Mouse (Mus musculus) thymus, postnatal 0 days (tissue): ENCODE data around the gene Gemin7. TPM values are rescaled to one million over a fixed set of nuclear protein-coding genes. Genes with fewer than 3 reads are reported as not detected.

ENCODE experiments used
- DNase-seq: peaks from one replicate; pipeline ENCODE4 v3.0.0-alpha.2; 2015; ENCODE audit warnings: low spot score
- polyA plus RNA-seq: library from polyadenylated mRNA; unstranded; fragments of >200 nt; fragmentation: Nextera tagmentation; extraction: Ambion mirVana; gene quantifications from 2 replicates; pipeline ENCODE4 v1.2.1, GENCODE M21; 2015

Gene Gemin7
- polyA plus RNA-seq, 1 experiment from 2014 or later, result 134 TPM

DNA sequence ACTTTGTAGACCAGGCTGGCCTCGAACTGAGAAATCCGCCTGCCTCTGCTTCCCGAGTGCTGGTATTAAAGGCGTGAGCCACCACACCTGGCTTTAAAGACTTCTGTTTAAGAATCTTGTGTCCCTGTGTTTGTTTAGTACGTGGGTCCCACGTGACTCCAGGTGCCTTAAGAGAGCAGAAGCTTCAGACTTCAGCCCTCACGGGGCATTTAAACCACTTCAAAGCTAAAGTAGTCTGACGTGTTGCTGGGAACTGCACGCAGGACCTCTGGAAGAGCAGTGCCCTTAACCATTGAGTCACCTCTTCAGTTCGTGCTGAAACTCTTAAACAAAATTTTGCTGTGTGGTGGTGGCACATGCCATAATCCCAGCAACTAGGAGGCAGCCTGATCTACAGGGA is 28.0 kb downstream of the Gemin7 start:
- DNase-seq, result peak; percentile 25

DNA sequence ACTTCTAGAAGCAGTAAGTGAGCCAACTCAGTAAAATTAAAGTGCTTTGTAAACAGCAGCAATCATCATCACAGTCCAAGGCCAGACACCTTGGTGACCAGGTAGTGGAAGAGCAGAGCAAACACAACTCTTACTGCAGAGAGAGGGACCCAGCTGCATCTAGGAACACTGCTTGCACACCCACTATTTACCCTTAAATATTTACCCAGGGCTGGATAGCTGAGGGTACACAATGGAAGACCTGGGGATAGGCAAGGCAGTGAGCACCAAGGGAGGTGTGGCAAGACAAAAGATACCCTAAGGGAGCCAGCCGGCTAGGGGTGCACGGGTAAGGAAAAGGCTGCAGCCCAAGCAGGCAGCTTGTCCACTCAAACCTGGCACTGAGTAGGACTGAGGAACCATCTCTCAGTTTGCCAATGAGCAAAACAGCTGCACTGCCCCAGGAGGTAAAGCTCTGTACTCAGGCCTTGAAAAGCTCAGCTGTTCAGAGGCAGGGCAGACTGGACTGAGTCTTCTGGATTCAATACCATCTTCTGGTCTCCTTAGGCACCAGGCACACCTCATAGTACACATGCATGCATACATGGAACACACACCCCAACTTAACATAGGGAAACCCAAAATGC is 29.9 kb downstream of the Gemin7 start:
- no peak for DNase-seq

DNA sequence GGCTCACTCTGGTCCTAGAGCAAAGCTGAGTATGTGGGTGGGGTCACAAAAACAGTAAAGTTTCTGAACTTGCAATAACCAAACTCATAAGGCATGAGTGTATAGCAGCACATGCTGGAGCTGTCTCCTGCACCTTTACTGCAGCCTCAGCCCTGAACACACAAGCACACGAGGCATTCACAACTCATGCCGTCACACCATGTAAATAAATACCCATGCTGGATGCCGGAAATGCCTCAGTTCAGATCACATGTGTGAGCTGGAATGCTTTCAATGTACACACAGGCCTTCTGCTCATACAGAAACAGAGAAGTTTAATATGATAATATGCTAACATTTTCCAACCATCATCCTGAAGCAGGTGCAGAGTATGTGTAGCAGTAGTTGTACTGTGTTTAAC is 31.4 kb downstream of the Gemin7 start:
- DNase-seq, result peak; percentile 15

DNA sequence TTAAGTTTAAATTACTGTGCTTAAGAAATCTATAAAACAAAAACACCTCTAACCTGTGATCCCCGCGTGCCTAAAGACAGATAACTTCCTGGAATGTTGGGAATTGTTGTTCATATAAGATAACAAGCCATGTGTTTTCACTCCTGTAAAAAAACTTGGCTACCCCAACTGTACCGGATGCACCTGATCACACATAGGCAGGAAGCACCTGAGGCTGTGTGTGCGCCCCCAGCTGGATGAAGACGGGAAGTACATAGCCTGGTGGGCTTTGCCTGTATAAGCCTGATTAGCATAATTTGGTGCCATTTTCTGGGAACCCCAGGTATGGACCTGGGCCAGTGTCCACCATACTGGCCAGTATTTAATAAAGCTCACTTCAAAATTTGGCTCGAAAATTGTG is 33.8 kb downstream of the Gemin7 start:
- peak; percentile 77 for DNase-seq

DNA sequence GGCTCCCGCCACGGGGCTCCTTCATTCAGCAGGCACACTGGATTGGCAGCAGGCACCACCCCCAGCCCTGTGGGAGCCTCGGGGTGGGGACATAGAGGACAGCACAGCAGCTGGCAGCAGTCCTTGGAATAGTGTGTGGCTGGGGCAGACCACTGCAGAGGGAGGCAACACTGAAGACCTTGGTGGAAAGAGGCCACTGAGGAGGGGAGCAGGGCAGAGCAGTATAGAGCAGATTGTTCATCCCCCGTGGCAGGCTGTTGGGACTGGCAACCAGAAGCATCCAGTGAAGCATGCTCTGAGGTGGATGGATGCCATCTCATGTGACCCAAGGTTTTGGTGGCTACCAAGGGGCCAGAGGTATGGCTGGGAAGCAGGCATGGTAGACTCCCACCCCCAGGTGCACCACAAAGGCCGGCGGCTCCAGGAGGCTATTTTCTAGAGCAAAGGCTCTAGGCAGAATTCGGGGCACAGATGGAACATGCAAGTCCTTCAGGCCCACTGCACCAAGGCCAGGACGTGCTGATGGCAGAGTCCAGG is 35.2 kb downstream of the Gemin7 start:
- DNase-seq, result no peak

DNA sequence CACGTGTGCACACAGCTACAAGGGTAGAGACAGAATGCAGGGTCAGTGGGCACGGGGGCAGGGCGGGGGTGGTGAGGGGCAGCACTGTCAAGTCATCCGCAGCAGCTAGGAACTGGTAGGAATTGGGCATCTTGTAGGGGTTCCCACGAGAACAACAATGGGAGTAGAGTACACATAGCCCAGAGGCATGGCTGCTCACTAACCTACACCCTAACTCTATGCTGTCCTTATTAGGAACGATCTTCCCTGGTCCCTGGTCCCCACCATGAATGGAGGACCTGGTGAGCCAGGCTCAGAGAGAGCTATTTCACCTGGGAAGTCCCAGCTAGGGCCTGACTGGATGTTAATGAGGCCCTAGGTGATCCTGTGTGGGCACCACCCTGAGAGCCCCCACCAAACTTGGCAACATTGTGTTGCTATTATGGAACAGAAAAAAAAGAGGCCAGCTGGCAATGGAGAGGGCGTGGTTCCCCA is 35.7 kb downstream of the Gemin7 start:
- DNase-seq, result no peak

DNA sequence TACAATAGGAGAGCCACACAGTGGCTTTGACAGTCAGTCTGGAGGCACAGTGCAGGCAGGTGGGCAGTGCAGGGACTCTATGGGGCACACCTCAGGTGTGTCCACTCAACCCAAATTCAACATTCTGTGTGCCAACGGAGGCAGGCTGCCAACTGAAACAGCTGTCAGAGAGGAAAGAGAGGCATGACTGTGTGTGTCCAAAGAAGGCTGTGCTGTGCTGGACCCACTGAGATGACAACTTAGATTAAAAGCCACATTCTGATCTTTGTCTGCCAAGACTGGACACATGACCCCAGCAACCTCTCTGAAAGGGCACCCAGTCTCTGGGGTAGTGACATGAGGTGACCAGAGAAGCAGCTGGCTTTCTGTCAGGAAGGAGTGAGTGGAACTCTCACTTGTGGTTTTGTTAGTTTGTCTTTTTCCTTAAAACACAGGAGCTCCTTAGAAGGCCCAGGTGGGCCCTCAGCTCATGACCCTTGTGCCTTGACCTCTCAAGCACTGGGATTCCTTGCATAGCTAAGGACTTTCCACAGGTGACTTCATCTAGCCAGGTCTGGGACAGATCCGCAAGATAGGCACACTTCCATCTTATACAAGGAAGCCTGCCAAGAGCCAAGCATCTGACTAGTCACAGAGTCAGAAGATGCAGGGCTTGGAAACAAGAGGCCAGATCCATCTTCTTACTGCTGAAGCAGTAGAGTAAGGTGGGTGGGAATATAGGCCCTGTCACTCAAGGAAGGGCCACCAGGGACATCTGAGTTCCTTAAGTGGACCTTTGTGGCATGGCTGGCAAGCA is 36.4 kb downstream of the Gemin7 start:
- no peak for DNase-seq

DNA sequence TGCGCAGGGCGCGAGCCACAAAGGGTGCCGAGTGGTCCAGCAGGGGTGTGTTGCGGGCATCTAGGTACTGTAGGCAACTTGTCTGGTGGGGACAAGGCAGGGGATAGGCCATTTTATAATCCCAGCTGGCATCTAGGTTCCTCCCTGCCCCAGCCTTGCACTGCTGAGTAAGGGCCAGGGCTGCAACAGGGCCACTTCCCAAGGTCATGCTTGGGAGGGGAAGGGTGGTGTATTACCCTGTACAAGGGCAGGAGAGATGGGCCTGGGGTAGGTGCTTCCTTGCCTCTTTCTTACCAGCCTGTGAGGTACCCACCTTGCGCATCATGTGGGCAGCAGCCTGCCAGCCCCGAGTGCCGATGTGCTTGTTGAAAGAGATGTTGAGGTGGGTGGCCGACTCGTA is 42.7 kb downstream of the Gemin7 start:
- DNase-seq, result no peak

DNA sequence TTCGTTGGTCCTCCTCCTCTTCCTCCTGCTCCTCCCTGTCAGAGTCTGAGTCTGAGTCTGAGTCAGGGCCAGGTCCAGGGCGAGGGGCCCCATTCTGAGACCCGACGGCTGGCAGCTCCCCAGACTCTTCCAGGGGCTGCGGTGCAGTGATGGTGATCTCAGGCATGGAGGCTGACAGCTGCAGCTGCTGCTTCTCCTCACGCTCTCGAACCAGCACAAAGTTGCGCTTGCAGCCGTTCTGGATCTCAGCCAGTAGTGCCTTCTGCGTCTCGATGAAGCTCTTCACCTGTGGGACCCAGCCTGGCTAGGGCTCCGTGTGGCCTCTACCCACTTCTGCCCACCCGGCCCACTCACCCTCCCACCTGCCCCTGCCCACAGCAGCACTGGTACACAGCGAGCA is 45.2 kb downstream of the Gemin7 start:
- DNase-seq, result no peak

DNA sequence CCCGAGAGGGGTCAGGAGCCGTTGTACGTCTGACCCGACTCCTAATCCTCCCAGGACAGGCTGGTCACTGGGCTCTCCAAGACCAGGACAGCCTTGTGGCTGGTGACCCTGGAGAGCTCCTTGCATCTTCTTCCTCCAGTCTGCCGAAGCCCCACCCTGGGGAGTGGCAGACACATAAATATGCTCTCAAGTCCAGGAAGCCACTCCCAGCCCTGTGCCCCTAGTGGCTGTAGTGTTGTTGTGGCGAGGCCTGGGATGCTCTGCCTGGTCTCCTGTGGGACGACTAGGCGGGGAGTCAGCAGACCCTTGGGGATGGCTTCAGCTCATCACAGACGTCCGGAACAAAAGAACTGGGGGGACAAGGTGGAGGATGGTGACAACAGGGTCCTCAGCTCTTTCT is 46.3 kb downstream of the Gemin7 start:
- DNase-seq, result no peak

DNA sequence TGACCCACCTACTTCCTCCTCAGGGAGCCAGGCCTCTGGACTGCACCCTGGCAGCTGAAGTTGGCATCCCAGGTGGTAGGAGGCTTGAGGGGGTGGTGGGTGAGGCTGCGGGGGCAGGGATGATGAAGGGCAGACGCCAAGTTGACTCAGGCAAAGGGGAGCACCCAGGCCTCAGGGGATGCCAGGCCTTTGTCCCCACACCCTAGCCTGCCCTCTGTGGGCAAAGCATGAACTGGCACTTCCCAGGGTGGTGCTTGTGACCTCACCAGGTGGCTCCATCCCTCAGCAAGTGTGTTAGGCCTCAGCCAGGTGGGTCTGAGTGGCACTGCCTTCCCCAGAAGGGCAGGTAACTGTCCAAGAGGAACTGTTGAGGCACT is 52.3 kb downstream of the Gemin7 start:
- DNase-seq, result no peak

DNA sequence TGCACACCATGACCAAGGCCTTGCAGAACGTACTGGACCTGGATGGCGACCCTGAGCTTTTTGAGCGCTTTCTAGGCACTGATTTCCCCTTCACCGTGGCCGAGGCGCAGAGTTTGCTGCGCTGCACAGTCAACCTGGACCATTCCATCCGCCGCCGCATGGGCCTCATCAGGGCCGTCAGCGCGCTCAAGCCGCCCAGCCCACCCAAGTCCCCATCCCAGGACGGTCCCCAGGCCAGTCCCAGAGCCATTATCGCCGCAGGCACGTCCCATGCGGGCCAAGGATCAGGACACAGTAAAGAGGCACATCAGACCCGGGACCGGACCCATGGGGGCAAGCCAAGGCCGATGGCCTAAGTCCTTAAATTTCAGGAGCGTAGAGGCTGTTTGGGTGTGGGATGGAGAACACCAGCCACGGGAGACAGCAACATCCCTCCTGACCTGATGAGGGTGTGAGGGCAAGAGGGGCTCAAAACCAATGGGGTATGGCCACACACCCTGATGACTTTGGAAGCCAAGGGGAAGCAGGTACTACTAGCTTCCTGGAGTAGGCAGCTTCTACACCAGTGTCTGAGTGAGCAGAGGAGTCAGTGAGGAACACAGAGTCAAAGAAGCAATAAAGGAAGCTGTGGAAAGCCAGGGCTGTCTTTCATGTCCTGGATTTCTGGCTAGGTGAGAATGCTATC is 52.8 kb downstream of the Gemin7 start:
- no peak for DNase-seq

DNA sequence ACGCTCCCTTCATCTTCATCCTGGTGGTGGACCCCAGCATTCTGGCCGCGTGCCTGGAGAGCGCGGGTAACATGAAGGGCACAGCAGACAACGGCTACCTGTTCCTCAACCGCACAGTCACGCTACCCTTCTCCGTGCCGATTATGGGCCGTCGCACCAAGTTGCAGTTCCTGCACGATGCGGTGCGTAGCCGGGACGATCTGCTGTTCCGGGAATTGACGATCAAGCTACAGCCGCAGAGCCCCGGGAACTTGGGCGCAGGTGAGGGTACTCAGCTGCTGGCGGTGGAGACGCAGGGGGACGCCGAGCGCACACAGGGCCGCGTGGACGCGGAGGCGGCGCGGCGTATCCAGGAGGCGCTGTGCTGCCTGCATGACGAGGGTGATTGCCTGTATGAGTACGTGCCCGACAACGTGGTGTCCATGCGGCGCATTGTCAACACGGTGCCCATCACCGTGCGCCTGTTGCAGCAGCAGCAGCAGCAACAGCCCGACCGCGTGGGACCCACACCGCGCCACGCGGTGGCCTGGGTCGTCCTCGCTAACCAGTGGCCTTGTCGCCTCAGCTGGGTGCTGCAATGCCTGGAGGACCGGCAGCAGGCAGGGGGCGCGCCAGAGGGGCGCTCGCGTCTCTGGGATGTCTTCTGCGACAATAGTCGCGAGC is 53.5 kb downstream of the Gemin7 start:
- peak; percentile 67 for DNase-seq

DNA sequence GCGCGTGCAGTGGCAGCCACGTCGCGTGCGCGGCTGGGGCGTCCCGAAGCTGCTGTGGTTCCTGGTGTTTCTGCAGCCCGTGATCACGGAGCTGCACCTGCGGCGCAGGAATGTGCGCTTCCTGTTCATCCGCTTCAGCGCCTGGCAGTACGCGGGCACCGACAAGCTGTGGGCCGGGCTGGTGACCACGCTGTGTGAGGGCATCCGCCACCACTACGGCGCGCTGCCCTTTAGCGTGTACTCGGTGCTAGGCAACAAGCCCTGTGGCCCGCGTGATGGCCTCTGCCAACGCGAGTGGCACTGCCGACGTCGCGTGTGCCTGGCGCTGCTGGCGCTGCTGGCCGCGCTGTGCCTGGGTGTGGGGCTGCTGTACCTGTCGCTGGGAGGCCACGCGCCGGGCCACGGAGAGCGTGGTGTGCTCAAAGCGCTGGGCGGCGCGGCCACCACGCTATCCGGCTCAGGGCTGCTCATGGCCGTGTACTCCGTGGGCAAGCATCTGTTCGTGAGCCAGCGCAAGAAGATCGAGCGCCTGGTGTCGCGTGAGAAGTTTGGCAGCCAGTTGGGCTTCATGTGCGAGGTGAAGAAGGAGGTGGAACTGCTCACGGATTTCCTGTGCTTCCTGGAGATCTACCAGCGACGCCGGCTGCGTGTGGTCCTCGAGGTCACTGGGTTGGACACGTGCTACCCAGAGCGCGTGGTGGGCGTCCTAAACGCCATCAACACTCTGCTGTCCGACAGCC is 54.2 kb downstream of the Gemin7 start:
- DNase-seq, result no peak

DNA sequence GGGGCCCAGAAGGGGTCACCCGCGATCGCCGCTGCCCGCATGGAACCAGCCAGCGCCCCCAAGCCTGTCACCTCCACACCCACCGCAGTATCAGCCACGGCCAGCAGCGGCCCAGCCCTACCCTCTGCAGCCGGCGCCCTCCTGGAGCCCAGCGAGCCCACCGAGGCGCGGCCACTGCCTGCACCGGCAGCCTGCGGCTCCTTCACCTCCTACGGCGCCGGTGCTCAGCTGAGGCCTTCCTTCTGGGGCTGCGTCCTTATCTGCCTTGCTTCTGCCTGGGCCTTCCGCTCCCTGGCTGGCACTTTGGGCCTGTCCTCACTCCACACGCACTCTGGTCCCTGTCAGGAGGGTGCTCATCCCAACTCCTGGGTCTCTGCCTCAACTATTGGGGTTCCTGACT is 57.4 kb downstream of the Gemin7 start:
- no peak for DNase-seq

DNA sequence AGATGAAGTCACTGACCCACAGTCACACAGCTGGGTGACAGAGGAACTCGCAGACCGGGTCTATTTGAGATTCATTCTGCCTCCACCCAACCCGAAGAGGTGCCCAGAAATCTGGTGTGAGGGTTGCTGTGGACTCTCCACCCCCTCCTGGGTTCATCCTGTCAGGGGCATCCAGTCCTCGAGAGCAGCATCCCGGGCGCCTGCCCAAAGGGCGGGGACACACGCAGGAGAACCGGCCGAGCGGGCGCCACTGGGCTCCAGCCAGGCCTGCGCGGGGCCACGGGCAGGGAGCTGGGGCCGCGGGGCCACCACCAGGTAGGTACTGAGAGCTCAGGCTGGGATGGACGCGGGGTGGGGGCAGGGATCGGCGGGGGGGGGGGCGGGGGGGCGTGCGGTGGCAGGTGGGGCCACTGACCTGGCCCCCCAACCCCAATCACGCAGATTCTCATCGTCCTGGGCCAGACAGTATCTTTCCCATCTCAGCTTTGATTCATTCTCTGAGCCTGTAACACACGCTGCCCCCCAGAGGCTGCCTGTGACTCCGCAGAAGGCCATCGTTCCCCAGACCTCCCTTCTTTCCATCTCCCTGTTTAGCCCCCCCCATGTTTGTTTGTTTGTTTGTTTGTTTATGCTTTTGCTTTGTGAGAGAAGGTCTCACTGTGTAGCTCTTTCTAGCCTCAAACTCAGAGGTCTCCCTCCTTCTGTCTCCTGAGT is 59.6 kb downstream of the Gemin7 start, which contains the start of gene Nkpd1:
Gene Nkpd1 (plus strand): TSS at position 187 of the 714 bp plus-strand sequence.
- no peak for DNase-seq
